Mouse (Mus musculus) intestine, embryonic 15.5 days (tissue): ENCODE data around the gene Fhl3. TPM values are rescaled to one million over a fixed set of nuclear protein-coding genes. Genes with fewer than 3 reads are reported as not detected.

ENCODE experiments used
- ATAC-seq: fragments of 200-750 bp; cut with Nextera tagmentation; 2 replicates; pipeline ENCODE4 v1.8.0; 2017; ENCODE audit warnings: moderate TSS enrichment, moderate library complexity
- H3K27ac ChIP-seq: fragments of 300-500 bp; sonication (generic); 2 replicates; pipeline ENCODE4 v1.5.1; 2015; ENCODE audit warnings: mild to moderate bottlenecking, inconsistent platforms
- H3K27me3 ChIP-seq: fragments of 300-500 bp; sonication (generic); replicated peaks from 2 replicates; pipeline ENCODE4 v1.6.1; 2015; ENCODE audit warnings: inconsistent platforms
- H3K36me3 ChIP-seq: fragments of 300-500 bp; sonication (generic); 2 replicates; pipeline ENCODE4 v1.6.1; 2015; ENCODE audit warnings: inconsistent platforms
- H3K4me1 ChIP-seq: fragments of 300-500 bp; sonication (generic); replicated peaks from 2 replicates; pipeline ENCODE4 v1.6.1; 2015; ENCODE audit warnings: inconsistent platforms
- H3K4me2 ChIP-seq: fragments of 300-500 bp; sonication (generic); replicated peaks from 2 replicates; pipeline ENCODE4 v1.6.1; 2015; ENCODE audit warnings: mild to moderate bottlenecking, inconsistent platforms
- H3K4me3 ChIP-seq: fragments of 300-500 bp; sonication (generic); replicated peaks from 2 replicates; pipeline ENCODE4 v1.5.1; 2015; ENCODE audit warnings: inconsistent platforms
- H3K9ac ChIP-seq: fragments of 300-500 bp; sonication (generic); 2 replicates; pipeline ENCODE4 v1.6.1; 2015; ENCODE audit warnings: inconsistent platforms
- H3K9me3 ChIP-seq: fragments of 300-500 bp; sonication (generic); 2 replicates; pipeline ENCODE4 v1.6.1; 2016; ENCODE audit warnings: inconsistent platforms
- WGBS: fragments of 180-500 bp; shearing (Covaris S2); methylation state at CpG from one replicate; pipeline ENCODE4 v1.1.7; 2015; 5-methylcytosine and 5-hydroxymethylcytosine counted together
- polyA plus RNA-seq: library from polyadenylated mRNA; unstranded; fragments of >200 nt; fragmentation: Nextera tagmentation; extraction: Ambion mirVana; gene quantifications from 2 replicates; pipeline ENCODE4 v1.2.1, GENCODE M21; 2015

Gene Fhl3
- polyA plus RNA-seq, 1 experiment from 2014 or later: 11.8 TPM

- ATAC-seq: no peak
- peaks cover 52% of the 10 kb centered on the region for H3K27me3 ChIP-seq
- H3K4me1 ChIP-seq: peaks cover 6% of the 10 kb centered on the region
- no peaks in the 10 kb centered on the region for H3K9me3 ChIP-seq
- WGBS: 37% methylated on average over 14 of the region's 14 CpGs
- H3K4me2 ChIP-seq: no peak overlapping the region
- no peak overlapping the region for H3K4me3 ChIP-seq
- H3K36me3 ChIP-seq: no peaks in the 10 kb centered on the region
- no peak overlapping the region for H3K9ac ChIP-seq
- H3K27ac ChIP-seq: no peak overlapping the region
Measured at GRCm38 (mm10) chr4:124667476-124668033, 32.9 kb upstream of the Fhl3 start.

DNA sequence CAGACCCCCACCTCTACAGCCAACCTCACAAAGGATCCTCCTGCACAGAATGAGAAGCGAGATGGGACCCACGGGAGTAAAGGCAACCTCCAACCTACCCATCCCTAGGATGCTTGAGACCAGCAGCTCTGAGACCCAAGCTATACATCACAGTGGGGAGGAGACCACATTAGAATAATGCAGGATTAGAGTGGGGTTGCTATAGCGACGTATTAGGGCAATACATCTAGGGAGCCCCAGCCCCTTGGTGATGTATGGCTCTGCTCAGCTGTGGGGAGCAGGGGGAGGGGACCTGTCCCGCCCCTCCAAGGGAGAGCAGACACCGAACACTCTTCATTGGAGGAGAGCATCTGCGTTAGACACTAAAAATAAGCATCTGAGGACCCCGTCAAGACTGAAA, 32.4 kb upstream of the Fhl3 start:
- H3K4me3 ChIP-seq: no peak overlapping the region
- 15% methylated on average over 8 of the region's 8 CpGs for WGBS
- H3K36me3 ChIP-seq: no peaks in the 10 kb centered on the region
- ATAC-seq: no peak
- no peak overlapping the region for H3K27ac ChIP-seq
- H3K27me3 ChIP-seq: peaks cover 52% of the 10 kb centered on the region
- H3K4me1 ChIP-seq: peaks cover 11% of the 10 kb centered on the region
- no peaks in the 10 kb centered on the region for H3K9me3 ChIP-seq
- no peak overlapping the region for H3K4me2 ChIP-seq
- H3K9ac ChIP-seq: no peak overlapping the region

DNA sequence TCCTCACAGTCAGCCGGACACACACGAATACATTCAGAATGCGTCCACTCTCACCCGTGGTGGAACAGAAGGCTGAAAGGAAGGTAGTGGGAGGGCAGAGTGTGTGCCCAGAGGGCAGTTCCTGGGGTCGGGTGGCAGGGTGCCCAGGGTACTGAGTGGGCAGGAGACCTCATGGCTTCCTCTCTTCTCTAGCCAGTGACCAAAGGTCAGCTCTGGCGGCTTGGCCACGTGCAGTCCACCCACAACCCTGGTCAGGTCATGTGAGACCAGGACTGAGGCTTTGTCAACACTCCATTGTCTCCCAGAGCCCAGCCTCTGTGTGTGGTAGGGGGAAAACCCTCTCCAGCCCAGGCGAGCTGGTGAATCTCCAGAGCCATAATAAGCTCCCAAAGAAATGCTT, 30.3 kb upstream of the Fhl3 start:
- WGBS: 71% methylated on average over 8 of the region's 8 CpGs
- Histone ChIP-seq H3K4me1 (peaks cover 11% of the 10 kb centered on the region), H3K4me2 (no peak overlapping the region), H3K36me3 (no peaks in the 10 kb centered on the region), H3K27me3 (peaks cover 43% of the 10 kb centered on the region), H3K9ac (no peak overlapping the region), H3K9me3 (no peaks in the 10 kb centered on the region), H3K27ac (no peak overlapping the region), H3K4me3 (no peak overlapping the region)
- no peak for ATAC-seq

DNA sequence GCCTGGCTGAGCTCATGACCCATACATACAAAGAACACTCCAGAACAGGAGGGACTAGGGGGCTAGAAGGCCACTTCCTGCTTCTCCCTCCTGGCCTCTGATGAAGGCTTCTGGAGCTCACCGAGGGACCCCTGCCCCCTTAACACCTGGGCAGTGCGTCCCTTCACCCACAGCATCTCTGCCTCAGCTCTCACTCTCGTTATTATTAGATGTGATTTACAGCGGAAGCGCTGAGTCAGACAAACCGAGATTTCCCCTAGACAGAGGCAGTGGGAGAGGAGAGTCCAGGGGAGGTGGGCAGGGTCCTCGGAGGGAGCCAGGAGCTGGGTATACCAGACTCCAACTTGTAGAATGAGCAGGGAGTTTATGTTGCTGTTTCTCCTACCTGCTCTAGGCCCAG, 28.9 kb upstream of the Fhl3 start:
- peaks cover 41% of the 10 kb centered on the region for H3K27me3 ChIP-seq
- WGBS: 22% methylated on average over 7 of the region's 7 CpGs
- H3K27ac ChIP-seq: no peak overlapping the region

DNA sequence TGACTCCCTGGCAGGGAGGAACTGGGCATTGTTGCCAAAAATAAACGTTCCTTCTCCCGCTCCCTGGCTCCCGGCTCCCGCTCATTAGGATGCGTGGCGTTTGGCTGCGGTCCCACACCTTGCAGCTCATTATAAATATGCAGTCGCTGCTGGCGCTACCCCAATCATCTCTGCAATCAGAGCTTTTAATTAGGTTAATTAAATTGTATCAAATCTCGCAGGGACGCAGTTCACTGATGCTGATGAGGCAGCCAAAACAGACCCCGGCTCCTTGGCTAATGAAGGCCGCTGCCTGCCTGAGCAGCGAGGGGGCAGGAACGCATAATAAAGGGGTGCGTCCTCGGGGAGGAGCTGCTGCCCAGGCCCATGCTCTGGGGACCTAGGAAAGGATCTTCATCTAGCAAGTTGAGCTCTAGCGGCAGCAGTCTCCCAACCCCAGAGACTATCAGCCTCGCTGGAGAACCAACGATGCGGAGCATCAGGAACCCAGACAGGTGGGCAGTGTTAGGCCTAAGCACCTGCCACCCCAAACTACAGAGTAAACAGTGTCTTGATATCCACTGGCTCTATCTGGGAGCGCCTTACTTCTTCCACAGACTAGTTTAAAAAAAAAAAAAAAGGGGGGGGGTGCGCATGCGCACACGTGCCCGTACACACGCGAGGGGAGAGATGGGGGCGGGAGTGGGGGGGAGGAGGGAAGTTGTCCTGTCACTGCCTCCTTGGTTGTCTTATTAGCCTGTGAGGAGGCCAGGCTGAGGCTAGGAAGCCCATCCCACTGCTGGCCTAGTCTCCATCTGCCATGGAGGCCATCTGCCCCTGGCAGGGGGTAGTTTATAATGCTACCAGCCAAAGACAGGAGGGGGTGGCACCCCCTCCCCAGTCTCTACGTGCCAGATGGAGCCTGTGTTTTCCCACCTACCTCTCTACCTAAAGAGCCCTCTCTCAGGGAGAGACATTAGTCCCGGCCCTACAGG, 27.9 kb upstream of the Fhl3 start:
- Histone ChIP-seq H3K4me2 (peak overlapping the region; percentile 41), H3K4me3 (0 out of 2 replicates have a peak overlapping the region, but pooled peaks have one; percentile 2), H3K27ac (no peak overlapping the region), H3K27me3 (peaks cover 31% of the 10 kb centered on the region), H3K9me3 (no peaks in the 10 kb centered on the region), H3K4me1 (peaks cover 11% of the 10 kb centered on the region), H3K9ac (no peak overlapping the region), H3K36me3 (peaks cover 1% of the 10 kb centered on the region; the same call in 1 of the 2 replicates)
- 7% methylated on average over 29 of the region's 31 CpGs for WGBS
- no peak; the same call in 1 of the 2 replicates for ATAC-seq

More for the DNA sequence above, 28.9 kb upstream of the Fhl3 start:
- H3K4me2 ChIP-seq: no peak overlapping the region
- no peaks in the 10 kb centered on the region for H3K9me3 ChIP-seq
- ATAC-seq: no peak
- no peaks in the 10 kb centered on the region for H3K36me3 ChIP-seq
- H3K9ac ChIP-seq: no peak overlapping the region
- no peak overlapping the region for H3K4me3 ChIP-seq
- H3K4me1 ChIP-seq: peaks cover 11% of the 10 kb centered on the region

DNA sequence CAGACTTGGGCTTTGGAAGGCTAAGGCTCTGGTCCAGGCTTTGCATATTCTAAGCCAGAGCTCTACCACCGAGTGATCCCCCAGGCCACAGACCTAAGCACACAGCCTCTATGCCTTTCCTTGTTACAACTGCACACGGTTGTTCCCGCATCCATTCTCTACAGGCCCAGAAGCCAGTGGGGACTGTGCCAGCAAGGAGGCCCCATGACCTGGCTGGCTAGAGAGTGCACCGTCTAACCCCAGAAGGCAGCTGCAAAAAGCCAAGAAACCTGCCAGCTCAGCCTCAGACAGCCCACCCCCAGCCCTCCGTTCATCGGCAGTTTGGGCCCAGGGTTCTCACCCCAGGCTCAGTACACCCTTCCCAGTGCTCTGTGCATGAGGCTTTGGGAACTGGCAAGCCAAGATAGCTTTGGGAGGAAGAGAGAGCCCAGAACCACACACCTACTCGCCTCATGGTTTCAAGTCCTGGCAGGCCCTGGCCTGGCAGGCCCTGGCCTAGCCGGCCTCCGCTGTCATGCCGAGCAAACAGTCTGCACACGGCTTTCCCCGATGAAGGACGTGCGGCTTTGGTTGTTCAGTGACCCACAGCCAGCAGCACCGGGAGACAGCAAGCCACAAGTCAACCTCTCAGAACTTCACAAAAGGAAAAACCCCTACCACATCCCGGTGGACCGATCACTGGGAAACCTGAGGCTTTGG, 26.0 kb upstream of the Fhl3 start:
- no peak overlapping the region for H3K4me3 ChIP-seq
- H3K27ac ChIP-seq: no peak overlapping the region
- no peak overlapping the region for H3K9ac ChIP-seq
- no peaks in the 10 kb centered on the region for H3K9me3 ChIP-seq
- no peak overlapping the region for H3K4me2 ChIP-seq
- 76% methylated on average over 17 of the region's 17 CpGs for WGBS
- ATAC-seq: no peak
- peaks cover 7% of the 10 kb centered on the region; the same call in 1 of the 2 replicates for H3K36me3 ChIP-seq
- peaks cover 31% of the 10 kb centered on the region for H3K27me3 ChIP-seq
- peaks cover 11% of the 10 kb centered on the region for H3K4me1 ChIP-seq

DNA sequence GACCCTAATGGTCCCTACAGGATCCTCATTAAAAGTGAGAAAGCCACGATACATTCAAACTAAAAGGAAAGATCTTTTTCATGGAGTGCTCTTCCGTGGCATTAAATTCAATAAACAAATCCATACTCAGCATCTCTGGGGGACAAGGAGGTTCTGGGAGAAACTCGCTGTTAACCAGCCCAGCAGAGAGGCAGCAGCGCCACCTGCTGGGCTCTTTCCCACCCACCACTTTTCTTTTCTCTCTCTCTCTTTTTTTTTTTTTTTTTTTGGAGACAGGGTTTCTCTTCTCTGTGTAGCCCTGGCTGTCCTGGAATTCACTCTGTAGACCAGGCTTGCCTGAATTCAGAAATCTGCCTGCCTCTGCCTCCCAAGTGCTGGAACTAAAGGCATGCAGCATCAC, 25.5 kb upstream of the Fhl3 start:
- Histone ChIP-seq H3K27ac (no peak overlapping the region), H3K4me3 (no peak overlapping the region), H3K9ac (no peak overlapping the region), H3K27me3 (peaks cover 31% of the 10 kb centered on the region), H3K36me3 (peaks cover 9% of the 10 kb centered on the region), H3K9me3 (no peaks in the 10 kb centered on the region), H3K4me2 (no peak overlapping the region), H3K4me1 (peaks cover 11% of the 10 kb centered on the region)
- ATAC-seq: no peak; the same call in 1 of the 2 replicates
- 4% methylated on average over 4 of the region's 4 CpGs for WGBS

DNA sequence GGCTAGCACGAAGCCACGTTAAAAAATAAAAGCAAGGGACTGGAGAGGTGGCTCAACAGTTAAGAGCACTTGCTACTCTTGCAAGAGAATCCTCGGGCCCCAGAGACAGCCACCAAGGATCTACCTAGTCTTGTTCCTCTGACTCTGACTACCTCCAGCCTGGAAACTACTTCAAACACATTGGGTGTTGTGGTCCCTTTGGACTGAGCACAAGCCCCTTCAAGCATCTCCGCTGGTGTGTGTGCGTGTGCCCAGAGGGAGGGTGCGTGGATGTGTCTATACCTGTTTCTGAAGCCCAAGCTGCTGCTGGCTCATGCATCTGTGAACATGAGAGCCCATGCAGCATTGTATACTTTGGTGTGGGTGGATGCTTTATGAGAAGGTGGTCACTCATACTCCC, 24.5 kb upstream of the Fhl3 start:
- ATAC-seq: no peak
- H3K9ac ChIP-seq: no peak overlapping the region
- no peaks in the 10 kb centered on the region for H3K9me3 ChIP-seq
- peaks cover 11% of the 10 kb centered on the region for H3K4me1 ChIP-seq
- no peak overlapping the region for H3K4me3 ChIP-seq
- WGBS: 85% methylated on average over 6 of the region's 6 CpGs
- H3K4me2 ChIP-seq: no peak overlapping the region
- peaks cover 17% of the 10 kb centered on the region for H3K36me3 ChIP-seq
- peaks cover 25% of the 10 kb centered on the region for H3K27me3 ChIP-seq
- H3K27ac ChIP-seq: no peak overlapping the region

GRCm38 (mm10) chr4:124682270-124682669, 18.2 kb upstream of the Fhl3 start:
- ATAC-seq: 0 out of 2 replicates have a peak, but pooled peaks have one; percentile 36
- whole genome bisulfite sequencing: 55% methylated on average over 7 of the region's 7 CpGs

DNA sequence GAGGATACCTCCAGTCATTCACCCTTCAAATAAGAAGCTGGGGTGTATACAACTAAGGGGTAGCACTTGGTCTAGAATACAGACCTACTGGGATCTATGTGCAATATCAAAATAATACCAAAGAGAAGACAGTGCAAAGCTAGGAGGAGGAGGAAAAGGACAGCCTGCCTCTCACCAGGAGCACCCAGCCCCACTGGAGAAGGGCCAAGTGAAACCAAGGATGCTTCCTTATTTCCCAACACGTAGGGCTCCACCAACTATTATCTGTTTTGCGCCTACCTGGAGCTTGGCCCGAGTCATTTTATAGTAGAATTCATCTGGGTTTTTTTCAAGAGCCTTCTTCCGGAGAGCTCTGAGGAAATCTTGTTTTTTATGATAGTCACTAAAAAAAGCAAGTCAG, 17.0 kb upstream of the Fhl3 start:
- no peak overlapping the region for H3K27ac ChIP-seq
- no peak overlapping the region for H3K9ac ChIP-seq
- ATAC-seq: no peak
- no peak overlapping the region for H3K4me2 ChIP-seq
- no peaks in the 10 kb centered on the region for H3K4me1 ChIP-seq
- WGBS: 91% methylated on average over 4 of the region's 4 CpGs
- H3K4me3 ChIP-seq: no peak overlapping the region
- H3K36me3 ChIP-seq: peaks cover 24% of the 10 kb centered on the region
- no peaks in the 10 kb centered on the region for H3K9me3 ChIP-seq
- no peaks in the 10 kb centered on the region for H3K27me3 ChIP-seq

More at GRCm38 (mm10) chr4:124682270-124682669, 18.2 kb upstream of the Fhl3 start:
- Histone ChIP-seq H3K36me3 (peaks cover 29% of the 10 kb centered on the region), H3K4me3 (no peak overlapping the region), H3K9me3 (no peaks in the 10 kb centered on the region), H3K4me1 (no peaks in the 10 kb centered on the region), H3K27ac (no peak overlapping the region), H3K27me3 (no peaks in the 10 kb centered on the region), H3K9ac (no peak overlapping the region), H3K4me2 (no peak overlapping the region)

DNA sequence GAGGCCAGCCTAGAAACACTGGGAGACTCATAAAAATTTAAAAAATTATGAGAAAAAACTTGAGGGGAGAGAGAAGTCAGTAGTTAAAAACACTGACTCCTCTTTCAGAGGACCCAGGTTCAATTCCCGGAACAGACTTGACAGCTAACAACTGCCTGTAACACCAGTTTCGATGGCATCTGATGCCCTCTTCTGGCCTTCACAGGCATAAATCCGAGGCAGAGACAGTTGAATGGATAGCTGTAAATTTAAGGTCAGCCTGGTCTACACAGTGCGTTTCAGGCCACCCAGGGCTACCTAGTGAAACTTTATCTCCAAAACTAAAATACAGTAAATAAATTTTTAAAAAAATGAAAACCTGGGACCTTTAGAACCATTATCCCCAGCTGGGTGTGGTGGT, 15.5 kb upstream of the Fhl3 start:
- Histone ChIP-seq H3K4me2 (no peak overlapping the region), H3K4me1 (no peaks in the 10 kb centered on the region), H3K36me3 (peaks cover 20% of the 10 kb centered on the region), H3K27me3 (no peaks in the 10 kb centered on the region), H3K4me3 (no peak overlapping the region), H3K9me3 (no peaks in the 10 kb centered on the region), H3K9ac (no peak overlapping the region), H3K27ac (no peak overlapping the region)
- WGBS: 75% methylated on average over 4 of the region's 4 CpGs
- no peak for ATAC-seq

DNA sequence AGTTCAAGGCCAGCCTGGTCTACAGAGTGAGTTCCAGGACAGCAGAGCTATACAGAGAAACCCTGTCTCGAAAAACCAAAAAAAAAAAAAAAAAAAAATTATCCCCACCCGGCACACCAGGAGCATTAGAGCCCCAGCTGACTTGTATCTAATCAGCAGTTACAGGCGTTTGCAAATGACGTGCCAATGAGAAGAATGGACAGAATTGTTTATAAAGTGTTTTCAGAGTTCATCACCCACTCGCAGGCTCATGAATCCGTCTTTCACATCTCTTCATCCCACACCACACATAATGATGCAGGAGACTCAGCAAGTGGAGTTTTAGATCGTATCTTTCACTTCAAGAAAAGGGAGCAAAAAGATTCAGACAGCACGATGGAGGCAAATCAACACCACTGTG, 15.0 kb upstream of the Fhl3 start:
- Histone ChIP-seq H3K27me3 (no peaks in the 10 kb centered on the region), H3K4me2 (no peak overlapping the region), H3K4me3 (no peak overlapping the region), H3K4me1 (no peaks in the 10 kb centered on the region), H3K9me3 (no peaks in the 10 kb centered on the region), H3K9ac (no peak overlapping the region), H3K36me3 (peaks cover 16% of the 10 kb centered on the region), H3K27ac (no peak overlapping the region)
- no peak for ATAC-seq
- WGBS: 84% methylated on average over 8 of the region's 8 CpGs
